Mouse (Mus musculus): ENCODE results near the gene Fem1a.
A peak's percentile ranks its signal among the peaks of the same experiment; 100 is the strongest.

GRCm38 (mm10) chr17:56264020-56264419 is 7.4 kb downstream of the Fem1a start:
- TF ChIP-seq POLR2A (IDR thresholded peaks at IDR 0.05; ENCODE audit: control insufficient read depth, extremely low read depth, insufficient read depth, low read length, poor library complexity) (no peak), CTCF (IDR thresholded peaks at IDR 0.05; ENCODE audit: borderline replicate concordance, control insufficient read depth, extremely low read depth, insufficient read depth, low read length, poor library complexity) (peak; percentile 85; the same call in 1 of the 2 replicates)
